Mouse (Mus musculus) lung, adult 2 months (tissue): ENCODE measurements around the gene Ccdc174. TPM values are rescaled to one million over a fixed set of nuclear protein-coding genes. Genes with fewer than 3 reads are reported as not detected.
A peak's percentile ranks its signal among the peaks of the same experiment; 100 is the strongest.
"Not testable (repeated sequence)": the region's sequence is repeated elsewhere in the genome, so short reads cannot be mapped to it uniquely, and the experiment has no call there.

Source experiments
- DNase-seq: peaks from one replicate; pipeline ENCODE4 v3.0.0; 2022
- H3K4me1 ChIP-seq: fragments of 200-500 bp; 2 replicates; pipeline ENCODE4 v1.6.1; 2011; ENCODE audit warnings: low read length; ENCODE audit not compliant: control insufficient read depth, insufficient read depth
- H3K4me3 ChIP-seq: fragments of 200-500 bp; replicated peaks from 2 replicates; pipeline ENCODE3; 2011; ENCODE audit warnings: low read depth, mild to moderate bottlenecking, control low read depth, low read length; ENCODE audit errors: extremely low read depth
- CTCF ChIP-seq: fragments of 200-500 bp; IDR thresholded peaks from 2 replicates; pipeline ENCODE4 v1.5.1; 2011; ENCODE audit warnings: mild to moderate bottlenecking, low read length, control low read depth; ENCODE audit not compliant: insufficient read depth
- POLR2A ChIP-seq: fragments of 200-500 bp; IDR thresholded peaks from 2 replicates; pipeline ENCODE4 v1.6.1; 2011; ENCODE audit warnings: low read depth, mild to moderate bottlenecking, control low read depth, low read length, borderline replicate concordance; ENCODE audit errors: extremely low read depth
- WGBS: fragments of 180-500 bp; shearing (Covaris S2); methylation state at CpG from one replicate; pipeline ENCODE4 v1.1.7; 2018; 5-methylcytosine and 5-hydroxymethylcytosine counted together
- polyA plus RNA-seq: library from polyadenylated mRNA; depleted of rRNA; stranded (reverse); fragments of >200 nt; gene quantifications from 2 replicates; pipeline ENCODE4 v1.2.3, GENCODE M21; 2012

The Ccdc174 gene
- polyA plus RNA-seq, 1 experiment: 3.8 TPM

GRCm38 (mm10) chr6:91864595-91864994 is 13.3 kb upstream of the Ccdc174 start:
- DNase-seq: no peak
- no peak for TF ChIP-seq CTCF
- no peak for TF ChIP-seq POLR2A
- no peak overlapping the region for H3K4me3 ChIP-seq
- no peaks in the 10 kb centered on the region for H3K4me1 ChIP-seq
- WGBS: 55% methylated on average over 5 of the region's 5 CpGs

- DNase-seq: no peak
- no peaks in the 10 kb centered on the region for H3K4me1 ChIP-seq
- 82% methylated on average over 11 of the region's 11 CpGs for WGBS
- TF ChIP-seq POLR2A (no peak), CTCF (no peak)
- no peak overlapping the region for H3K4me3 ChIP-seq
These were observed 12.3 kb upstream of the Ccdc174 start for GRCm38 (mm10) chr6:91865601-91866000.

- Histone ChIP-seq H3K4me1 (no peaks in the 10 kb centered on the region), H3K4me3 (no peak overlapping the region)
- WGBS: 88% methylated on average over 5 of the region's 5 CpGs
- TF ChIP-seq CTCF (no peak), POLR2A (no peak)
- no peak for DNase-seq
These were observed 9.8 kb upstream of the Ccdc174 start for GRCm38 (mm10) chr6:91868091-91868490.

- no peak for DNase-seq
- 44% methylated on average over 2 of the region's 2 CpGs for WGBS
- Histone ChIP-seq H3K4me3 (no peak overlapping the region), H3K4me1 (no peaks in the 10 kb centered on the region)
- TF ChIP-seq POLR2A: no peak
- no peak for TF ChIP-seq CTCF
These were observed 5.1 kb upstream of the Ccdc174 start for GRCm38 (mm10) chr6:91872781-91873180.

GRCm38 (mm10) chr6:91883859-91884258 is 6.0 kb downstream of the Ccdc174 start:
- WGBS: 46% methylated on average over 2 of the region's 2 CpGs
- TF ChIP-seq POLR2A (no peak), CTCF (no peak)
- DNase-seq: no peak
- no peaks in the 10 kb centered on the region; the same call in 1 of the 2 replicates for H3K4me1 ChIP-seq
- no peak overlapping the region for H3K4me3 ChIP-seq

GRCm38 (mm10) chr6:91889255-91889906 is 11.5 kb downstream of the Ccdc174 start:
- WGBS: 77% methylated on average over 3 of the region's 3 CpGs
- Histone ChIP-seq H3K4me3 (no peak overlapping the region), H3K4me1 (no peaks in the 10 kb centered on the region)
- no peak for DNase-seq
- TF ChIP-seq CTCF (no peak), POLR2A (no peak)

GRCm38 (mm10) chr6:91890615-91891014 is 12.8 kb downstream of the Ccdc174 start:
- no peak for TF ChIP-seq POLR2A
- no peak for TF ChIP-seq CTCF

GRCm38 (mm10) chr6:91891776-91892175 is 13.9 kb downstream of the Ccdc174 start:
- TF ChIP-seq CTCF: no peak
- no peak for TF ChIP-seq POLR2A

More at GRCm38 (mm10) chr6:91890615-91891014, 12.8 kb downstream of the Ccdc174 start:
- WGBS: 88% methylated on average over 5 of the region's 5 CpGs
- no peaks in the 10 kb centered on the region for H3K4me1 ChIP-seq
- no peak overlapping the region for H3K4me3 ChIP-seq
- no peak for DNase-seq

GRCm38 (mm10) chr6:91896783-91897182 is 18.9 kb downstream of the Ccdc174 start:
- Histone ChIP-seq H3K4me1 (no peaks in the 10 kb centered on the region), H3K4me3 (no peak overlapping the region)
- TF ChIP-seq POLR2A (no peak), CTCF (no peak)
- WGBS: 90% methylated on average over 3 of the region's 3 CpGs
- DNase-seq: no peak

More at GRCm38 (mm10) chr6:91891776-91892175, 13.9 kb downstream of the Ccdc174 start:
- 92% methylated on average over 2 of the region's 2 CpGs for WGBS
- Histone ChIP-seq H3K4me3 (no peak overlapping the region), H3K4me1 (no peaks in the 10 kb centered on the region)
- no peak for DNase-seq

GRCm38 (mm10) chr6:91901505-91901904 is 23.7 kb downstream of the Ccdc174 start:
- Histone ChIP-seq H3K4me3 (no peak overlapping the region), H3K4me1 (peaks cover 2% of the 10 kb centered on the region; the same call in 1 of the 2 replicates)
- no peak for TF ChIP-seq POLR2A
- peak; percentile 94 for TF ChIP-seq CTCF
- DNase-seq: peak; percentile 63
- 25% methylated on average over 5 of the region's 5 CpGs for WGBS

GRCm38 (mm10) chr6:91902509-91902908 is 24.7 kb downstream of the Ccdc174 start, which contains the start of gene 4930590J08Rik:
4930590J08Rik (plus strand) TSS chr6:91902809.
- not testable (repeated sequence) for H3K4me3 ChIP-seq, H3K4me1 ChIP-seq, DNase-seq
- WGBS: 97% methylated on average over 2 of the region's 2 CpGs
